Mouse (Mus musculus): Measurements from ENCODE around the gene Maml3. TPM values are rescaled to one million over a fixed set of nuclear protein-coding genes. Genes with fewer than 3 reads are reported as not detected.

Gene Maml3
- total RNA-seq, 2 experiments from 2014 or later = 7.4 to 7.5 TPM

DNA sequence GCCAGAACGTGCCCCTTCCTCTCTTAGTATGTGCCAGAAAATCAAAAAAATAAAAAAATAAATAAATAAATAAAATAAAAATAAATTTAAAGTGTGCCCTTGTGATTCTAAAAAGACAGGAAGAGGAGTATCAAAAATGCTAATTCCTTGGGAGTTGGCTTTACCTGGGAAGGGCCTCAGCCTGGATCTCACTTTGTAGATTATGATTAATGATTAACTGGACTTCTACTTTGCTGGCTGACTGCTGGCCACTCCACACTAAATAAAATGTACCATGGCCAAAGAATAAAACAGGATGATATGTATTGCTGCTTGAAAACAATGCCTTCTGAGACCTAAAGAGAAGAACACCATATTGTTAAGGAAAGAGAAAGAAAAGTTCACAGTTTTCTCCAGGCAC is 5.6 kb downstream of the Maml3 start:
- DNase-seq = no peak

DNA sequence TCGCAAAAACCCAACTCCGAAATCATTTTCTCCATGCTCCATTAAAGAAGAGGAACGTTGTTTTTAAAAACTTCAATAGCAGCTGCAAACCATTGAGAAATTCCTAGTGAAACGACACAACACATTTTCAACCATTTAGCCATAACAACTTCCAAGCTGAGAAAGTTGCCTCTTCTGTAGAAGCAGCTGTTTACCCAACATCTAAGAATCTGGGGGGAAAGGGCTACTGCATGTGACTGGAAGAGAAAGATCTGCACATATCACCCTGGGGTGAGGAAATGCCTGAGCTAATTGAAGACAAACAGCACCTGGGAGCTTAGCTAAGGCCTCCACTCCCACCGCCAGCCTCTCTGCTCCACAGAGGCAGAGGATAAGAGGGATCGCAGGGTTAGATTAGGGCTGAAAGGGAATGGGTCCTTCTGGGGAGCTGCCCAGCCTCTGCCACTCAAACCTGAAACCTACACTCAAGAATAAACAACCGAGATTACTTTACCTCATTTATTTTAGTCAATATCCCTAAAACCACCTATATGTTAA is 13.5 kb downstream of the Maml3 start:
- intact Hi-C loops (cut with DNase I) = no loop called here
- no peak for DNase-seq

More for the DNA sequence above, 5.6 kb downstream of the Maml3 start:
- intact Hi-C loops (cut with DNase I) = no loop called here

DNA sequence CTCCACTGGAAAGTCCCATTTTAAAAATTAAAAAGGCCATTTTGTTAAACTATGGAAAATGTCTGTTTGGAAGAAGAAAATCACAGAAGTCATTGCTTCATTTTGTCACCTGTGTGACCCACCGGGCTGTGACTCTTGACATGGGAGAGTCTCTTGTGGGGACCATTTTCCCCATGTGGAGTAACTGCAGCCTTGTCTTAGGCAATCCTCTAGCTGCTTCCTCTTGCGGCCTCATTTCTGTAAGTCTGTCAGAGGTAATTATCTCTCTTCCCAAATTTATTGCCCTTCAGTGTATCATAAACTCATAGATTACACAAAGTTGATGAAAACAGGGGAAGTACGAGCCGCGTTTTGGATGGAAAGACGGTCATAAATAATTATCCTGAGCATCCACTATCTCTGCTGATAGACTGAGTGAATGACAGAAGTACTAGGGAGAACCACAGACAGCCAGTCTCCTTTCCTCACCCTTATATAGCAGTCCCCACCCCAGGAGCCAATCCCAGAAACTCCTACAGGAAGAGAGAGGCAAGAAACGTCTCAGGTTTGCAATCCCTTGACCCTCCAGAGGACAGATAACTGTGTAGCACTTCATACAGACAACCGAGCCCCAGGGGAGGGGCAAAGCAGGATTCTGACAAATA is 14.5 kb downstream of the Maml3 start:
- DNase-seq = no peak
- intact Hi-C loops (cut with DNase I) = no loop called here

GRCm38 (mm10) chr3:52088458-52089341 is 16.2 kb downstream of the Maml3 start:
- peak; percentile 100 for DNase-seq
- intact Hi-C loops (cut with DNase I) = no loop called here

- intact Hi-C loops (cut with DNase I) = no loop called here
- peak; percentile 10 for DNase-seq
Observed at GRCm38 (mm10) chr3:52087636-52088280, 17.1 kb downstream of the Maml3 start.

DNA sequence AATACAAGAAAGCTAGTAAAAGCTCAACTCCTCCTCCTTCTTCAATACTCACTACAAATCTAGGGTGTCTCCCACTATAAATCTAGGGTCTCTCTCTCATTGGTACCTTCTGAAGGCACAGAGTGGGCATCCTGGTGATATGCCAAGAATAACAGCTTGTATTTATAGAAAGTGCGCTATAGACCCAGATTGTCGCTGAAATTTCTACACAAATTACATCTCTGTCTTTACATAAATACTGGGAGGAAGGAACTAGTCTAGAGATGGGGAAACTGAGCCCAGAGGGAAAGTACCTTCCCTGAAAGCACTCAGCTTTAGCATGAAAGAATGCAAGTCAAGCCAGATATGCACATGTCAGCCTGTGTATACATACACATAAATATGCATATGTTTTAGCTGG is 26.1 kb downstream of the Maml3 start:
- no peak for DNase-seq
- intact Hi-C loops (cut with DNase I) = no loop called here

GRCm38 (mm10) chr3:52073959-52074358 is 30.9 kb downstream of the Maml3 start:
- intact Hi-C loops (cut with DNase I) = no loop called here
- no peak for DNase-seq

- intact Hi-C loops (cut with DNase I) = no loop called here
- DNase-seq = no peak
Observed at GRCm38 (mm10) chr3:52071996-52072395, 32.9 kb downstream of the Maml3 start.

DNA sequence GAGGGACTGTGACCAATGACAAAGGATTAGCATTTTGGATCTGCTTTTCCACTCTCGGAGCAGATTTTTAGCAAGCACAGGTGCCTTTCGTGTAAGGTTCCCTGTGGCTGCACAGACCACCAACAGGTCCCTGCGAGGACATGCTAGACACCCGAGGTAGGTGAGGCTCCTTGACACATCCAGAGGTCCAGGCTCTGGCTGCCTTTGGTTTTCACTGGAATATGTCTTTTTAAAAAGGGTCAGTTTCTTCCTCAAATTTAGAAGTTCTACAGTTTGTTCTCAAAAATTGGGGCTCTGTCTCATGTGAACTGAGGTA is 34.8 kb downstream of the Maml3 start:
- intact Hi-C loops (cut with DNase I) = no loop called here
- no peak for DNase-seq

GRCm38 (mm10) chr3:52069304-52070162 is 35.3 kb downstream of the Maml3 start:
- intact Hi-C loops (cut with DNase I) = no loop called here
- peak; percentile 71 for DNase-seq

- no peak for DNase-seq
- intact Hi-C loops (cut with DNase I) = no loop called here
Observed at GRCm38 (mm10) chr3:52068885-52069284, 36.0 kb downstream of the Maml3 start.

GRCm38 (mm10) chr3:52067181-52067580 is 37.7 kb downstream of the Maml3 start:
- DNase-seq = no peak

DNA sequence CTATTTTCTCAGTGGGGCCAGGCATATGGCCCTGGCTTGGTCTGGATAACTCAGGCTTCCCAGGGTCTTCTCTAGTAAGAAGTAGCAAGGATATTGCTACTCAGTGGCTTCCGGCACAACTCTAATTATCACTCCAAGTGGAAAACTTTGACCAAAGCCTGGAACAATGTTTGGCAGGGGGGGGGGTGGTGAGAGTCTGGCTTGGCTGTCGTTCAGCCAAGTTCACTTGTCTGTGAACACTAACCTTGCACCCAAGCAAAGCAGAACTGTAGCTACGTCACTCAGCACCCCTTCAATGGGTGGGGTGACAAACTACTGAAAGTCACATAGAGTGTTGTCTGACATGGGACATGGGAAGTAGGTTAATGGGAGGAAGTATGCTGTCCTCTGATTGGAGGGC is 38.7 kb downstream of the Maml3 start:
- intact Hi-C loops (cut with DNase I) = no loop called here
- no peak for DNase-seq

More at GRCm38 (mm10) chr3:52067181-52067580, 37.7 kb downstream of the Maml3 start:
- intact Hi-C loops (cut with DNase I) = no loop called here

GRCm38 (mm10) chr3:52063261-52063655 is 41.6 kb downstream of the Maml3 start:
- no peak for DNase-seq
- intact Hi-C loops (cut with DNase I) = no loop called here

GRCm38 (mm10) chr3:52062389-52063260 is 42.3 kb downstream of the Maml3 start:
- peak; percentile 28 for DNase-seq
- intact Hi-C loops (cut with DNase I) = no loop called here

GRCm38 (mm10) chr3:52061472-52062388 is 43.1 kb downstream of the Maml3 start:
- intact Hi-C loops (cut with DNase I) = no loop called here
- peak; percentile 55 for DNase-seq

- intact Hi-C loops (cut with DNase I) = no loop called here
Observed at GRCm38 (mm10) chr3:52060886-52061285, 44.0 kb downstream of the Maml3 start.

DNA sequence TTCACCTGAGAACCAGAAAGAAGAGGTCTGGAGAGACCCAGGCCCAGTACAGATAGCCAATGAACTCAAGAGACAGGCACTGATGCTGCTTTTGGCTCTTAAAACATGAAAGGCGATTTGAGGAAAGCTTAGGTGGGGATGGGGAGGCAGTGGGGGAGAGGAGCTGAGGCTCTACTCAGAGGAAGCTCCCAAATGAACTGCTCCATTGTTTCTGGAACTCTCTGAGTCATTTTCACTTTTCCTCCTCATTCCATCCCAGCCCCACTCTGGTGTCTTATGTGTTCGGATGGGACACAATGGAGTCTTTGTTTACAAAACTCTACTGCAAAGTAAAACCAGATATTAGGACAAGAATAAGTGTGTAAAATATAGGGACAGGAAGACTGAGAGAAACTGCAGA is 53.1 kb downstream of the Maml3 start:
- intact Hi-C loops (cut with DNase I) = no loop called here
- DNase-seq = no peak

More at GRCm38 (mm10) chr3:52060886-52061285, 44.0 kb downstream of the Maml3 start:
- DNase-seq = no peak

Data from left cerebral cortex, postnatal 4 days (tissue).